Mouse (Mus musculus) yolk sac, embryonic 10.5 days (tissue): ENCODE measurements around the gene Hcrt.
"Not testable (repeated sequence)": the region's sequence is repeated elsewhere in the genome, so short reads cannot be mapped to it uniquely, and the experiment has no call there.

Experiments used
- DNase-seq: peaks from one replicate; pipeline ENCODE4 v3.0.0-alpha.2; 2017; ENCODE audit warnings: low spot score

The Hcrt gene

GRCm38 (mm10) chr11:100762831-100763230, at the start of gene Hcrt:
Hcrt (minus strand) TSS chr11:100762931.
- DNase-seq: no peak

DNA sequence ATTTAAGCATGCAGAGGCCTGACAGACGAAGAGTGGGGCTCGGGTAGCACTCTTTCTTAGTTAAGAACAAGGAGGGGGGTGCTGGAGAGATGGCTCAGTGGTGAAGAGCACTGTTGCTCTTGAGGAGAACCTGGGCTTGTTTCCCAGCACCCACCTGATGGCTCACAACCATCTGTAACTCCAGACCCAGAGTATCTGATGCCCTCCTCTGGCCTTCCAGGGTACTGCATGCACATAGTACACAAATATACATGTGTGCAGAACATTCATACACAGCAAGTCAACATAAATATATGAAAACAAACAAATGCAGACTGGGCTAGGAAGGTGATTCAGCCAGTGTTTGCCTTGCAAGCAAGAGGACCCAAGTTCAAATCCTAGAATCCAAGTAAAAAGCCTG, 48.4 kb upstream of the Hcrt start:
- no peak for DNase-seq

- DNase-seq: no peak
Measured at GRCm38 (mm10) chr11:100810516-100810915, 47.8 kb upstream of the Hcrt start.

GRCm38 (mm10) chr11:100806380-100807305, 43.9 kb upstream of the Hcrt start:
- no peak for DNase-seq

DNA sequence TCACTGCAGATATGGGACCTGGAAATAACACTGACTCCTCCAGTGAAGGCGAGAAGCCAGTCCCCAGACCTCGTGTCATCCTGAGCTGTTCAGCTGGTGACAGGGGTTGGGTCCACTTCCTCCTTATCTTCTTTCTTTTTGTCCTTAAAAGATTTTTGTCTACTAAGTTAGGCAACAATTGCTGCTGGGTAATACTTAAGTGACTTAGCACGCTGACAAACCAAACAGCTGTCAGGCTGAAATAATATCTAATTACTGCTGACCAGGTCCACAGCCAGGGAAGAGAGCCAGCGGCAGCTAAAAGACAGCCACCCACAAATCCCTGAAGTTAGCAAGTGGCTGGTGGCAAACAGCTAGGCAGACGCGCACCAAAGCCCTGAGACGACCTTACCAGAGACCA, 42.8 kb upstream of the Hcrt start:
- DNase-seq: no peak

GRCm38 (mm10) chr11:100804409-100804808, 41.7 kb upstream of the Hcrt start:
- DNase-seq: no peak

GRCm38 (mm10) chr11:100799426-100799825, 36.7 kb upstream of the Hcrt start:
- DNase-seq: no peak

GRCm38 (mm10) chr11:100796585-100796984, 33.9 kb upstream of the Hcrt start:
- DNase-seq: no peak

GRCm38 (mm10) chr11:100795386-100795785, 32.7 kb upstream of the Hcrt start:
- DNase-seq: no peak

GRCm38 (mm10) chr11:100791457-100792049, 28.8 kb upstream of the Hcrt start:
- DNase-seq: no peak

DNA sequence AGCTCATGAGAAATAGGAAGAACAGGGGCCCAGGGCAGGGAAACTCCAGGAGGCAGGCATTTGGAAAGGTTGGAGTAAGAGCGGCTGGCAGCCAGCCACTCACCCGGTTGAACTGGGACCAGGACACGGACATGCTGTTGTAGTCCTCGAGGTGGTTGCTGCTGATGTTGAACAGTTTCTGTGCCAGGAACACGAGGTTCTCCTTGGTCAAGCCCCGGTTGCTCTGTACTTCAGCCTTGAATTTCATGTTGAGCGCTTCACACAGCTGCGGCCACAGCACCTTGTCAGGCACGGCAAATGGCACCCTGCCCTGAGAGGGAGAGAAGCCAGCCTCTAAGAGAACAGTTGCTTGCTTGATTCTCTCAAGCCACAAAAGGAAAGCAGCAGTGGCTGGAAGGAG, 27.9 kb upstream of the Hcrt start:
- DNase-seq: not testable (repeated sequence)

GRCm38 (mm10) chr11:100789702-100790101, 27.0 kb upstream of the Hcrt start:
- no peak for DNase-seq

DNA sequence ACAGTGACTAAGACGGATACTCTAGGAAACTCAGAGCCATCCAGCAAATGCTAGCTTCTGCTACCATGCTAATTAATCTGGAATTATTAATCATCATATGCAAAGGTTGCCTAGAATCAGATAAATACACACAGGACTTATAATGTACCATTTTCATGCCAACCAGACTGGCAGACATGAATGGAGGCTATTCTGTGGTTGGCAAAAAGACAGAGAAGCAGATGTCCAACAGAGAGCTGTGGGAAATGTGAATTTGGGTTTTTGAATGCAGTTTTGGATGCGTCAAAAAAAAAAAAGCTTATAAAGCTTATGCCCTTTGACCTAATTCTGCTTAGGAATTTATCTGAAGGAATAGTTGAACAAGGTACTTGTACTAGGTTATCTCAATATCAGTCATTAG, 23.0 kb upstream of the Hcrt start:
- DNase-seq: no peak

DNA sequence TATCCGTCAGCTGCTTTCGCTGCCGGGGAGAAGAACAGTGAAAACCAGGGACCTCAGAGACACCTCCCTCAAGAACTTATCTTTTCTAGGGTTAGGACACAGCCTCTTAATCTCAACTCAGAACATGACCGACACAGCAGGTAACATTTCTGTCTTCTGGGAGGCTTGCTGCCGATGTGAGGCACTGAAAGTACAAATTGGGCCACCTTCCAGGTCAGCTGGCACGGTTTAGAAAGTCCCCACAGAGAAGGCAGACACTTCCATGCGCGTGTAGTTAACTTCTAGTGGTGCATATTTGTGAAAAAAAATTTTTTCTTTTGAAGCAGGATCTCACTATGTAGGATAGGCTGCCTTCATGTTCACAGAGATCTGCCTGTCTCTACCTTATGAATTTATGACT, 21.6 kb upstream of the Hcrt start:
- no peak for DNase-seq

DNA sequence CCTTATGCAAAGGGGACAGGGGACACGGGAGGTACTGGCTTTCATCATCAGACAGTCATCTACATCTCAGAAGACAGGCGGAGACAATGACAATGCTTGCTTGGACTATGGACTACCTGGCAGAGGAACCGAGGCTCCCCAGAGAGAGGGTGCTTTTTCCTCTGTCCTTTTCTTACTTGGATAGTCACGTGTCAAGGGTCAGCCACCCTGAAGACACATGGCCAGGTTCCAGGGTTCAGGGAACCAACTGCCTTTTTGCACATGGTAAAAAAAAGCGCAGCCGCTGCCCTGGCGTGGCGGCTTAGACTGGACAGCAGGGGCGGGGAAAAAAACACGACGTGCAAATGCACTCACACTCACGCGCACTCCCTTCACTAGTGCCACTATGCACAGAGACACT, 19.8 kb upstream of the Hcrt start:
- peak; percentile 83 for DNase-seq

DNA sequence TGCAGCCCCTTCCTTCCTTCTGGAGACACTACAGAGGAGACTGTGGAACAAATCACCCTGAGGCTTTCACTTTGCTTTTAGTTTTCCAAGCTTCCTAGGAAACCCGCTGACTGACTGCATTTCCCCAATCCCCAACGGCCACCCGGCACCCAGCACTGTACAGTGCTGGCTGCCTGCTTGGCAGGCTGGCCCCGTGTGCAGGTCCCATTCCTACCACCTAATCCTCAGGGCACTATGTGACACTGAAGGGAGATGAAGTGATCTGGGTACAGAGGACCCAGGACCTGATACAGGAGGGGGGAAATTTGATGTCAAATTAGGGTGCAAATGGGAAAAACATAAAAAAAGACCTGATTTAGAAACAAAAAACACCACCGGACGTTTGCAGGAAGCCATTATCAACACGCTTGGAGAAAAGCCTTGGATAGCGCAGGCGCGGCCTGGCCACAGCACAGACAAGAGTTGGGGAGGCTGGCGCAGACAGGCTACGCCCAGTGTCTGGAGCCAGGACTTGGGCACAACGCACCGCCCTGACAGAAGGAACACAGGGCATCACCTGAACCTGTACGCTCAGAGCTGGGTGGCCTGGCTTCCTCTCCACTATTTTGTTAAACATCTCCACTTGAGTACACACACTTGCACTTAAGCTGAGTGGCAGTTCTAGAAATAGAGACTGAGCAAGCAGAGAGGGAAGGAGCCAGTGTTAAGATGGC, 19.2 kb upstream of the Hcrt start:
- DNase-seq: no peak

- DNase-seq: no peak
Measured at GRCm38 (mm10) chr11:100780247-100780646, 17.5 kb upstream of the Hcrt start.

DNA sequence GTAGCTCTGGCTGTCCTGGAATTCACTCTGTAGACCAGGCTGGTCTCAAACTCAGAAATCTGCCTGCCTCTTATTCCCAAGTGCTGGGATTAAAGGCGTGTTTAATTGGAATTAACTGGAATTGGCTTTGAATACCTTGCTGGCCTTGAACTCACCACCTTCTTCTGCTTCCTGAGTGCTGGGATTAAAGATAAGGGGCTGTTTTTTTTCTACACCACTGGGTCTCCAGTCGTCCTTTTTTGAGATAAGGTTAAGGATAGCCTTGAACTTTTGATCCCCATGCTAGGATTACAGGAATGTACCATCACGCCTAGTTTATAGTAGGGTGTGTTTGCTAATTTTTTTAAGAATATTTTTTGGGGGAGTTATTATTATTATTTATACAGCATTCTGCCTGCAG, 15.3 kb upstream of the Hcrt start:
- no peak for DNase-seq

- DNase-seq: no peak
Measured at GRCm38 (mm10) chr11:100775921-100776320, 13.2 kb upstream of the Hcrt start.

DNA sequence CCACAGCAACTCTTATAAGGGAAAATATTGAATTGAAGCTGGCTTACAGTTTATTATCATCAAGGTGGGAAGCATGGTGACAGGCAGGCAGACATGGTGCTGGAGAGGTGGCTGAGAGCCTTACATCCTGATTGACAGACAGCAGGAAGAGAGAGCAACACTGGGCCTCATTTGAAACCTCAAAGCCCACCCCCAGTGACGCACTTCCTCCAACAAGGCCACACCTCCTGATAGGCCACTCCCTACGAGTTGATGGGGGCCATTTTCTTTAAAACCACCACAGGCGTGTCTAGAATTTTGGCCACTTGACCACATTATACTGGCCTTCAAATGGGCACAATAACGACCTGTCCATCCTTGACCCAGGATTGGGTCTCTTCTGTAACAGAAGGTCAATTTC, 11.5 kb upstream of the Hcrt start:
- no peak for DNase-seq

DNA sequence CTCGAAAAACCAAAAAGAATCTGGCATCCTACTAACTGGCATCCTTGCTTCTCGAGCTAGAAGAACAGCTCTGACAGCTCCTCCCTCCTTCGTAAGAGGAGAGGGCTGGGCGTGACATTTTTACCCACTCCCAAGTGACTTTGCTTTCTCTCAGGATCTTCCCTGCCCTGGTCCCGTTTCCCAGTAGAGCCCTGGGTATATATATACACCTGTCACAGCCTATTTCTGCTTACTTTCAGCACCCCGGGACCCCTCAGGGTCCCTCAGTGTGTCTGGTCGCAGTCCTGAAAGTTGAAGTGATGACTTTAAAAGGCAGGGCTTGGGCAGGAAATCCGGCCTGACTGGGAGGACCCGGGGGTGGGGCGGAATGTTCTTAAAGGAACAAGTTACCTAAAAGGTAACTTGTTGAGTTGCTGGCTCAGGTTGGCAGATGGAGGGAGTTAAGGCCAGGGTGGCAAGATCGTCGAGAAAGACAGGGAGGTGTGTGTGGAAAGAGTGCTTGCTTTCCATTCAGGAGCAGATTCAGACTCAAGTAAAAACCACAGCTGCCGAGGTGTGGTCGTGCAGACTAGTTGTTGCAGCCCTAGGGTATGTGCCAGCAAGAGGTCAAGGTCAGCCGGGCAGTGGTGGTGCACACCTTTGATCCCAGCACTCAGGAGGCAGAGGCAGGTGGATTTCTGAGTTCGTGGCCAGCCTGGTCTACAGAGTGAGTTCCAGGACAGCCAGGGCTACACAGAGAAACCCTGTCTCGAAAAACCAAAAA, 8.1 kb upstream of the Hcrt start, which contains the start of gene Ghdc:
Gene Ghdc, minus strand, starts transcription at position 312 of the 763 bp plus-strand sequence.
- DNase-seq: peak; percentile 83

- no peak for DNase-seq
Measured at GRCm38 (mm10) chr11:100769980-100770379, 7.2 kb upstream of the Hcrt start.
